Mouse (Mus musculus) brain, embryonic 14.5 days (tissue): ENCODE results near the gene Ints5.
"Not testable (repeated sequence)": the region's sequence is repeated elsewhere in the genome, so short reads cannot be mapped to it uniquely, and the experiment has no call there.

ENCODE experiments used
- CTCF ChIP-seq: fragments of 200-500 bp; IDR thresholded peaks from 2 replicates; pipeline ENCODE4 v1.5.1; 2012; ENCODE audit warnings: inconsistent platforms, mild to moderate bottlenecking, moderate library complexity, borderline replicate concordance; ENCODE audit not compliant: insufficient read depth, insufficient read length; ENCODE audit errors: extremely low read depth
- POLR2A ChIP-seq: fragments of 200-500 bp; IDR thresholded peaks from 2 replicates; pipeline ENCODE4 v1.6.1; 2012; ENCODE audit warnings: mild to moderate bottlenecking, inconsistent platforms, borderline replicate concordance; ENCODE audit not compliant: poor library complexity, insufficient read depth, insufficient read length, severe bottlenecking; ENCODE audit errors: extremely low read depth

- TF ChIP-seq CTCF, POLR2A: not testable (repeated sequence)
These were observed 22.4 kb upstream of the Ints5 start for GRCm38 (mm10) chr19:8870381-8870780.
